Mouse (Mus musculus) neural tube, embryonic 11.5 days (tissue): ENCODE measurements around the gene Arhgef10l. TPM values are rescaled to one million over a fixed set of nuclear protein-coding genes. Genes with fewer than 3 reads are reported as not detected.

ENCODE experiments used
- ATAC-seq: fragments of 200-750 bp; cut with Nextera tagmentation; 2 replicates; pipeline ENCODE4 v1.8.0; 2017; ENCODE audit warnings: moderate number of reproducible peaks, mild to moderate bottlenecking, moderate TSS enrichment, moderate library complexity; ENCODE audit not compliant: insufficient read depth, low FRiP score, low TSS enrichment
- DNase-seq: peaks from one replicate; pipeline ENCODE4 v3.0.0-alpha.2; 2015; ENCODE audit warnings: low spot score
- H3K27ac ChIP-seq: fragments of 300-500 bp; sonication (generic); 2 replicates; pipeline ENCODE4 v1.5.1; 2014; ENCODE audit warnings: low read depth, mild to moderate bottlenecking, low read length
- H3K27me3 ChIP-seq: fragments of 300-500 bp; sonication (generic); 2 replicates; pipeline ENCODE4 v1.6.1; 2014; ENCODE audit warnings: mild to moderate bottlenecking, low read length, mixed read lengths; ENCODE audit not compliant: control insufficient read depth, insufficient read depth
- H3K36me3 ChIP-seq: fragments of 300-500 bp; sonication (generic); 2 replicates; pipeline ENCODE4 v1.6.1; 2014; ENCODE audit warnings: mild to moderate bottlenecking, low read length, moderate library complexity, mixed read lengths; ENCODE audit not compliant: control insufficient read depth, insufficient read depth
- H3K4me1 ChIP-seq: fragments of 300-500 bp; sonication (generic); 2 replicates; pipeline ENCODE4 v1.6.1; 2014; ENCODE audit warnings: low read length, mixed read lengths; ENCODE audit not compliant: control insufficient read depth, insufficient read depth
- H3K4me2 ChIP-seq: fragments of 300-500 bp; sonication (generic); 2 replicates; pipeline ENCODE4 v1.6.1; 2014; ENCODE audit warnings: low read depth, mild to moderate bottlenecking, moderate library complexity
- H3K4me3 ChIP-seq: fragments of 300-500 bp; sonication (generic); 2 replicates; pipeline ENCODE4 v1.5.1; 2014; ENCODE audit warnings: low read depth, low read length
- H3K9ac ChIP-seq: fragments of 300-500 bp; sonication (generic); 2 replicates; pipeline ENCODE4 v1.6.1; 2014; ENCODE audit warnings: mild to moderate bottlenecking, low read length
- H3K9me3 ChIP-seq: fragments of 300-500 bp; sonication (generic); 2 replicates; pipeline ENCODE4 v1.6.1; 2016; ENCODE audit warnings: low read length; ENCODE audit not compliant: control insufficient read depth
- WGBS: fragments of 180-500 bp; shearing (Covaris S2); extraction: QIAGEN DNeasy Blood & Tissue Kit; methylation state at CpG from one replicate; pipeline ENCODE4 v1.1.7; 2014; 5-methylcytosine and 5-hydroxymethylcytosine counted together
- polyA plus RNA-seq: library from polyadenylated mRNA; unstranded; fragments of >200 nt; fragmentation: Nextera tagmentation; extraction: Ambion mirVana; gene quantifications from 2 replicates; pipeline ENCODE4 v1.2.1, GENCODE M21; 2014

Arhgef10l gene
- polyA plus RNA-seq, 1 experiment from 2014 or later, result 25.3 TPM

DNA sequence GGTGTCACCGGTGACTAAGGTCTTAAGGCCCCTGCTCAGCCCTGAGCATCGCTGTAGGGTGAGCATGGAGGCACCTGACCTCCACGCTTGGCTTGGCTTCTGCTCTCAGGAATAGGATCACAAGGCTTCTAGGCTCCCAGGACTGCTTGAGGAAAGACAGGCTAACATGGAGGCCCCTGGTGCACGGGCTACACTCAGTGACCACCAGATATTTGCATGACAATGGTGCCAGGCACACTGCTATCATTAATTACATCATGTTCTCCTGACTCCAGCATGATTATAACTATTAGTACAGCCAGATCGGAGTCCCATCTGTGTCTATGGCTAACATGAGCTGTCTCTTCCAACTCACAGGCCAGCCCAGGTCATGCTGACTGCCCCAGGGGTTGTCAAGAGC lies 51.3 kb downstream of the Arhgef10l start:
- Histone ChIP-seq H3K4me3 (no peak overlapping the region), H3K27ac (no peak overlapping the region), H3K4me2 (no peak overlapping the region), H3K36me3 (peaks cover 2% of the 10 kb centered on the region), H3K9ac (no peak overlapping the region), H3K9me3 (no peaks in the 10 kb centered on the region), H3K27me3 (no peaks in the 10 kb centered on the region), H3K4me1 (peaks cover 22% of the 10 kb centered on the region)
- no peak for ATAC-seq
- 69% methylated on average over 5 of the region's 5 CpGs for WGBS
- DNase-seq, result no peak

DNA sequence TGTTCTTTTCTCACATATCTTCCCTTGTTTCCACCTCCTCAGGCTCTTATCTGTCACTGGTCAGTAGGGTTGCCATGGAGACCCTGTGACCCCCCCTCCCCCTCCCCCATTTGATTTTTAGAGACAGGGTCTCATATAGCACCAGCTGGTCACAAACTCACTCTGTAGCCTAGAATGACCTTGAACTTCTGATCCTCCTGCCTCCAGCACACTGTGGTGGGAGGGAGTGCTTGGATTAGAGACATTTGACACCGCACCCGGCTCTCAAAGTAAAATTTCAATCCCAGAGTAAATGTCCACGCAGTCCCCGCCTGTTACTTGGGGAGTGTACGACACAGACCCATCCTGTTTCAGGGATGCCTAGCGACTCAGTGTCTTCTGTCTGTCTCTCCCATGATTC lies 51.7 kb downstream of the Arhgef10l start:
- Histone ChIP-seq H3K9ac (no peak overlapping the region), H3K9me3 (no peaks in the 10 kb centered on the region), H3K4me3 (no peak overlapping the region), H3K4me2 (no peak overlapping the region), H3K36me3 (peaks cover 2% of the 10 kb centered on the region), H3K27me3 (no peaks in the 10 kb centered on the region), H3K4me1 (peaks cover 22% of the 10 kb centered on the region), H3K27ac (no peak overlapping the region)
- no peak for DNase-seq
- 85% methylated on average over 6 of the region's 6 CpGs for WGBS
- ATAC-seq, result no peak; the same call in 1 of the 2 replicates

DNA sequence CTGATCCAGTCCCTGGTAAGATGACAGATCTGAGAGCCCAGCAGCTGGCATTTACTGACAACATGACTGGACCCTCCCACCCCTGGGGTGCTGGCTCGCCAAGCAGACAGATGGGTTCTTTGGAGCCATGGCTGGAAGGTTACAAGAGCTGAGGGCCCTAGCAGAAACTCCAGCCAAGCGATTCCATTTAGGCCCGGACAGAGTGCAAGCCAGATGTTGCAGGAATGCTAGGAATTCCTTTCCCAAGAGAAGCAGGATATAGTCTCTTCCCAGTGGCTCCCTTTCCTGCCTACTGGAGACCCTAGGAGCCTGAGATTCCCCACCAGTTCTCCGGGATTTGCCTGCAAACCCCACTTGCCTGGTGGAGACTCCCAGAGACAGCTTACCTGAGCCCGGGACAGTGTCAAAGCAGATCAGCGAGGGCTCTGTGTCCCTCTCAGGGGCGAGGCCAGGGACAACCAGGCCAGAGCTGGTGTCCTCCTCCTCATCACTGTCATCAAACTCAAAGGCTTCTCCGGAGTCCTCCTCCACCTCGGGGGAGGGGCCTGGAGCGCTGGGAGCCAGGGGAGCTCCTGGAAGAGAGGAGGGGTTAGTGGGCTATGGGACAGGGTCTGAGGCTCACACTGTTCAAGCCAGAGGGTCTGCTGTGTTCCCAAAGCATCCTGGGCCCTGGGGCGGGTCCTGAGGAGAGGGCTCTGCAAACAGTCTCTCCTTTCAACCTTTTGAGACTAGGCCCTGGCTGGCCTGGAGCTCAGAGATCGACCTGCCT lies 54.8 kb downstream of the Arhgef10l start:
- no peaks in the 10 kb centered on the region for H3K27me3 ChIP-seq
- no peak overlapping the region for H3K4me3 ChIP-seq
- H3K9ac ChIP-seq, result peak overlapping the region; percentile 18; the same call in 1 of the 2 replicates
- ATAC-seq, result no peak
- peaks cover 6% of the 10 kb centered on the region for H3K36me3 ChIP-seq
- 21% methylated on average over 12 of the region's 12 CpGs for WGBS
- no peak overlapping the region for H3K4me2 ChIP-seq
- peaks cover 20% of the 10 kb centered on the region for H3K4me1 ChIP-seq
- H3K27ac ChIP-seq, result peak overlapping the region; percentile 70
- no peaks in the 10 kb centered on the region for H3K9me3 ChIP-seq
- DNase-seq, result no peak

- no peak overlapping the region for H3K27ac ChIP-seq
- peaks cover 4% of the 10 kb centered on the region for H3K36me3 ChIP-seq
- peaks cover 15% of the 10 kb centered on the region for H3K4me1 ChIP-seq
- no peaks in the 10 kb centered on the region for H3K27me3 ChIP-seq
- H3K9me3 ChIP-seq, result no peaks in the 10 kb centered on the region
- no peak overlapping the region for H3K4me3 ChIP-seq
- no peak overlapping the region for H3K4me2 ChIP-seq
- DNase-seq (no peak), ATAC-seq (no peak)
- 77% methylated on average over 9 of the region's 9 CpGs for WGBS
- H3K9ac ChIP-seq, result no peak overlapping the region
These were observed 57.5 kb downstream of the Arhgef10l start for GRCm38 (mm10) chr4:140608228-140608720.

- no peak overlapping the region for H3K9ac ChIP-seq
- no peaks in the 10 kb centered on the region for H3K27me3 ChIP-seq
- H3K4me3 ChIP-seq, result no peak overlapping the region
- H3K4me1 ChIP-seq, result peaks cover 12% of the 10 kb centered on the region; the same call in 1 of the 2 replicates
- no peaks in the 10 kb centered on the region for H3K9me3 ChIP-seq
- DNase-seq (no peak), ATAC-seq (no peak)
- H3K36me3 ChIP-seq, result peaks cover 4% of the 10 kb centered on the region
- 79% methylated on average over 7 of the region's 7 CpGs for WGBS
- no peak overlapping the region for H3K4me2 ChIP-seq
- H3K27ac ChIP-seq, result no peak overlapping the region
These were observed 59.0 kb downstream of the Arhgef10l start for GRCm38 (mm10) chr4:140606779-140607178.

GRCm38 (mm10) chr4:140606197-140606596 lies 59.6 kb downstream of the Arhgef10l start:
- Histone ChIP-seq H3K9ac (no peak overlapping the region), H3K27me3 (no peaks in the 10 kb centered on the region), H3K36me3 (peaks cover 4% of the 10 kb centered on the region), H3K9me3 (no peaks in the 10 kb centered on the region), H3K27ac (no peak overlapping the region), H3K4me2 (no peak overlapping the region), H3K4me3 (no peak overlapping the region), H3K4me1 (peaks cover 9% of the 10 kb centered on the region; the same call in 1 of the 2 replicates)
- 88% methylated on average over 7 of the region's 7 CpGs for whole genome bisulfite sequencing
- ATAC-seq, result no peak
- DNase-seq, result no peak

DNA sequence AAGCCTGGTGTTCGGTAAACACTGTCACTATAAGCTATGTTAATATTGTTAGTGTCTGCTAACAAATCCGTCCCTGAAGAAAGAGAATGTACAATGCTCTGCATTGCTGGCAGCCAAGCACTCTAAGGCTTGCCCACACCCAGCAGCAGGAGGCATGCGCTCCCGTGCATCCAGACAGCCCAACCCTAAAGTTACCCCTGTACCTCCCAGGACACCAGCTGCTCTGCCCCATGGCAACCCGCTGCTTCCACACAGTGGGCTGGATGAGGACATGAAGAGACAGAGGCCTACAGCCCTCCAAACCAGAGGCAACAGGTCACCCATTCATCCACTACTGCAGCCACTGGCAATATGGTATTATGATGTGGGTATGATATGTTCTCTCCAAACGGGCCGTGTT lies 60.0 kb downstream of the Arhgef10l start:
- H3K27ac ChIP-seq, result no peak overlapping the region
- H3K4me2 ChIP-seq, result no peak overlapping the region
- peaks cover 4% of the 10 kb centered on the region for H3K36me3 ChIP-seq
- H3K4me3 ChIP-seq, result no peak overlapping the region
- DNase-seq (no peak), ATAC-seq (no peak)
- no peaks in the 10 kb centered on the region for H3K9me3 ChIP-seq
- WGBS, result 82% methylated on average over 7 of the region's 7 CpGs
- peaks cover 5% of the 10 kb centered on the region; the same call in 1 of the 2 replicates for H3K4me1 ChIP-seq
- H3K9ac ChIP-seq, result no peak overlapping the region
- H3K27me3 ChIP-seq, result no peaks in the 10 kb centered on the region

DNA sequence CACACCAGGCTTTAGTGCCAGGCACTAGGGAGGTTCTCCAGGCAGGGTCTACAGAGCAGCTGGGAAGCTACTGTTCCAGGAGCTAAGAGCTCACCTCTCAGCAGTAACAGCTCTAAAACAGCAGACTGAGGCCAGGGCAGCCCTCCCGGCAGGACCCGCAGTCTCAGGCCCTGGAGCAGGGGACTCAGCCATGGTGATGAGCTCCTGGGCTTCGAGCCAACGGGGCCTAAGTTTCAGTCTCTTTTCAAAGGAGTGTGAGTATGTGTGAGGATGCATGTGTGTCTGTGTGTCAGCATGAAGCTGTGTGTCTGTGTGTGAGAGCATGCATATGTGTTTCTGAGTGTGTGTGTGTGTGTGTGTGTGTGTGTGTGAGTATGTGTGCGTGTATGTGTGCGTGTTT lies 60.6 kb downstream of the Arhgef10l start:
- Histone ChIP-seq H3K9me3 (no peaks in the 10 kb centered on the region), H3K4me3 (no peak overlapping the region), H3K27me3 (no peaks in the 10 kb centered on the region), H3K36me3 (peaks cover 4% of the 10 kb centered on the region), H3K4me2 (no peak overlapping the region), H3K9ac (no peak overlapping the region), H3K27ac (no peak overlapping the region), H3K4me1 (no peaks in the 10 kb centered on the region)
- no peak for ATAC-seq
- WGBS, result 91% methylated on average over 6 of the region's 6 CpGs
- no peak for DNase-seq

- peaks cover 4% of the 10 kb centered on the region; the same call in 1 of the 2 replicates for H3K36me3 ChIP-seq
- no peaks in the 10 kb centered on the region for H3K9me3 ChIP-seq
- H3K9ac ChIP-seq, result no peak overlapping the region
- no peak overlapping the region for H3K27ac ChIP-seq
- WGBS, result 97% methylated on average over 8 of the region's 8 CpGs
- H3K4me3 ChIP-seq, result no peak overlapping the region
- no peaks in the 10 kb centered on the region for H3K27me3 ChIP-seq
- no peak for DNase-seq
- H3K4me1 ChIP-seq, result no peaks in the 10 kb centered on the region
- H3K4me2 ChIP-seq, result no peak overlapping the region
- ATAC-seq, result no peak
These were observed 61.3 kb downstream of the Arhgef10l start for GRCm38 (mm10) chr4:140604541-140604940.
